Mouse (Mus musculus): ENCODE measurements around the gene Cry1. TPM values are rescaled to one million over a fixed set of nuclear protein-coding genes. Genes with fewer than 3 reads are reported as not detected.

Gene Cry1
- polyA plus RNA-seq, 1 experiment from 2014 or later = 29.6 TPM

DNA sequence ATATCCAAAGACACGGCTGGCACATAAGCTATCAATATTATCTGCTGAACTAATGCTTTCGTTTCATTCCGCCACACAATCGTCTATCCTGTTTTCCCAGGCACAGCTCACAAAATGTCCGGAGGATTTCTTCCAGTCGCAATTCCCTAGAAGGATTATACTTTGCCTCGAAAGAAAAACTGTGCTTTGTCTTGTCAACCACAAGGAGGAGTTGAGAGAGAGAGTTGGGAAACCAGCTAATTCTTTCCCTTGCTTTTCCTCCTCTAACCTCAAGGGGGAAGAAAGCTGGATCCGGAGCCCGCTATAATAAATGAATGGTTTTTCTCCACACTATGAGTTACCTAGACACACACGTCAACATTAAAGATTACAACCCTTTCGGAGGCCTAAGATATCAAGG is 1.2 kb downstream of the Cry1 start:
- Histone ChIP-seq H3K4me3 (ENCODE audit: low read depth, low read length) (peak overlapping the region; percentile 93), H3K4me1 (ENCODE audit: control insufficient read depth, insufficient read depth, low read length) (peaks cover 9% of the 10 kb centered on the region), H3K36me3 (ENCODE audit: control insufficient read depth, insufficient read depth, low read length) (no peaks in the 10 kb centered on the region), H3K9ac (ENCODE audit: low read depth, low read length) (peak overlapping the region; percentile 90), H3K4me2 (ENCODE audit: low read depth, low read length) (peak overlapping the region; percentile 83), H3K27ac (replicated peaks; ENCODE audit: low read depth, low read length) (no peak overlapping the region), H3K9me3 (ENCODE audit: control insufficient read depth, low read length) (no peaks in the 10 kb centered on the region), H3K27me3 (replicated peaks; ENCODE audit: control insufficient read depth, insufficient read depth, low read length) (no peaks in the 10 kb centered on the region)
- DNase-seq (ENCODE audit: low spot score) (peak; percentile 92), ATAC-seq (ENCODE audit: low read depth) (peak; percentile 17; the same call in 1 of the 2 replicates)
- WGBS = under 1% methylated on average over 11 of the region's 11 CpGs

DNA sequence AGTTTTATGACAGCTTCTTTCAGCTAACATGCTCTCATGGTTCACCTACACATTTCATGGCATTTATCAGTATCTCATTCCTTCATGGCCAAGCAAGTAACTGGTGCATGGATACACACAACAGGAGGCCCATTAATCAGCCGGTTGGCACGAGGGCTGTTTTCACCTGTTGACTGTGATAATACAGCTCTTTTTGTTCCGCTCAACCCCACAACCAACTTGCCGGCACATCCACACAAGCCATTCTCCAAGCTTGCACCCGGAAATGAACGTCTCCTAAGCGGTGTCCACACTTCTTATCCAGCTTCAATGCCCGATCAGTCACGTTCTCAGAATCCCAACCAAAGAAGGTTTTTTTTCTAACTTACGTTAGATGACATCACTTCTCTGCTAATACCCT is 2.1 kb downstream of the Cry1 start:
- no peaks in the 10 kb centered on the region for H3K27me3 ChIP-seq (replicated peaks; ENCODE audit: control insufficient read depth, insufficient read depth, low read length)
- H3K9ac ChIP-seq (ENCODE audit: low read depth, low read length) = peak overlapping the region; percentile 59; the same call in 1 of the 2 replicates
- 80% methylated on average over 10 of the region's 10 CpGs for WGBS
- no peak for ATAC-seq (ENCODE audit: low read depth)
- H3K36me3 ChIP-seq (ENCODE audit: control insufficient read depth, insufficient read depth, low read length) = no peaks in the 10 kb centered on the region
- no peak overlapping the region for H3K27ac ChIP-seq (replicated peaks; ENCODE audit: low read depth, low read length)
- peak overlapping the region; percentile 83 for H3K4me2 ChIP-seq (ENCODE audit: low read depth, low read length)
- peaks cover 9% of the 10 kb centered on the region for H3K4me1 ChIP-seq (ENCODE audit: control insufficient read depth, insufficient read depth, low read length)
- DNase-seq (ENCODE audit: low spot score) = no peak
- H3K4me3 ChIP-seq (ENCODE audit: low read depth, low read length) = peak overlapping the region; percentile 93
- H3K9me3 ChIP-seq (ENCODE audit: control insufficient read depth, low read length) = no peaks in the 10 kb centered on the region

DNA sequence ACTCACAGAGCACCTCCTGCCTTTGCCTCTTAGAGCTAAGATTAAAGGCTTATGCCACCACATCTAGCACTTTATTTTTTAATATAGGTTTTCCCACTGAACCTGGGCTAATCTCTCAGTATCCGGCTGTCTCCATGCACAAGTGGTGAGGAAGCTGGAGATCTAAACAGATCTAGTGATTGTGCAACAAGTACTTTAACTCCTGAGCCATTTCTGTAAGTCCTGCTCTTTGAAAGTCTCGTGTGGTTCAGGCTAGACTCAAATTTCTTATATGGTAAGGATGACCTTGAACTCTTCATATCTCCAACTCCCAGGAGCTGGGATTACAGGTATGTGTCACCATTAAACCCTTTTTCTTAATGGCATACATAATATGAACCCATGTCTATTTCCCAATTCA is 8.2 kb downstream of the Cry1 start:
- WGBS = 69% methylated on average over 2 of the region's 2 CpGs
- H3K4me3 ChIP-seq (ENCODE audit: low read depth, low read length) = no peak overlapping the region
- ATAC-seq (ENCODE audit: low read depth) = no peak

DNA sequence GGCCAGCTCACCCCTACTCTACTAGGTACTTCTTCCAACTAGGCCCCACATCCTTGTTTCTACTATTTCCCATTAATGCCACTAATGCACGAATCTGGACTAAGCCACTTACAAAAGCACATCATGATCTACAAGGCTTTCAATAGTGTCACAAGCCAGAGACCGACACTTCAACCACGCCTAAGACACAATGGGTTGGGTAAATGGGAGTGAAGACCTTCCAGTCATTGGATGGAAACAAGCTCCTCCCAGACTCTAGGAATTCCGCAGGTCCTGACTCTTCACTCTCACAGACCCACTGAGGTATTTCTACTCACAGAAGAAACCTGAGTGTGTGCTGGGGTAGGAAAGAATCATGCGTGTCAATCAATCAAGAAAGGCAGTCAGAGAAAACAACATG is 19.6 kb downstream of the Cry1 start:
- Histone ChIP-seq H3K4me2 (ENCODE audit: low read depth, low read length) (no peak overlapping the region), H3K27ac (replicated peaks; ENCODE audit: low read depth, low read length) (no peak overlapping the region), H3K9me3 (ENCODE audit: control insufficient read depth, low read length) (no peaks in the 10 kb centered on the region), H3K36me3 (ENCODE audit: control insufficient read depth, insufficient read depth, low read length) (no peaks in the 10 kb centered on the region), H3K9ac (ENCODE audit: low read depth, low read length) (no peak overlapping the region), H3K4me1 (ENCODE audit: control insufficient read depth, insufficient read depth, low read length) (no peaks in the 10 kb centered on the region; the same call in 1 of the 2 replicates), H3K4me3 (ENCODE audit: low read depth, low read length) (no peak overlapping the region), H3K27me3 (replicated peaks; ENCODE audit: control insufficient read depth, insufficient read depth, low read length) (no peaks in the 10 kb centered on the region)
- no peak for ATAC-seq (ENCODE audit: low read depth)
- 84% methylated on average over 5 of the region's 5 CpGs for WGBS
- no peak for DNase-seq (ENCODE audit: low spot score)

More for the DNA sequence above, 8.2 kb downstream of the Cry1 start:
- no peaks in the 10 kb centered on the region for H3K4me1 ChIP-seq (ENCODE audit: control insufficient read depth, insufficient read depth, low read length)
- no peaks in the 10 kb centered on the region for H3K27me3 ChIP-seq (replicated peaks; ENCODE audit: control insufficient read depth, insufficient read depth, low read length)
- DNase-seq (ENCODE audit: low spot score) = no peak
- no peaks in the 10 kb centered on the region for H3K9me3 ChIP-seq (ENCODE audit: control insufficient read depth, low read length)
- H3K4me2 ChIP-seq (ENCODE audit: low read depth, low read length) = no peak overlapping the region
- no peak overlapping the region for H3K9ac ChIP-seq (ENCODE audit: low read depth, low read length)
- H3K27ac ChIP-seq (replicated peaks; ENCODE audit: low read depth, low read length) = no peak overlapping the region
- no peaks in the 10 kb centered on the region for H3K36me3 ChIP-seq (ENCODE audit: control insufficient read depth, insufficient read depth, low read length)

DNA sequence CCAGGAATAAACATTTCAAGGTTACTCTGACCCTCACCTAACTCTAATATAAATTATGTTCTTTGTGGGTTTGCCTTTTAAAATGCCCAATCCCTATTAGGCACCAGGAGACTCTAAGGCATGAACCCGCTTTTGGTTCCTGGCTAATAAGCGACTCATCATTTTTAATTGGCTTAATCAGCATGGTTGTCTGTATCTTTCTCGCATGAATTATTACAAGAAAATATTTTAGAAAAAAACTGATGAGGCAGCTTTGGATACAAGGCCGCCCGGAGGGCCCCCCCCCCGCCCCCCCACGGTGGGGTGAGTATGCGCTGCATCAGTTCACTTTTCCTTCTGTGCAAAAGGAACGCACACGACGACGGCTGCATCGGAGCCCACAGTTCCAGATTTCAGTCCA is 20.1 kb downstream of the Cry1 start:
- Histone ChIP-seq H3K4me2 (ENCODE audit: low read depth, low read length) (no peak overlapping the region), H3K4me1 (ENCODE audit: control insufficient read depth, insufficient read depth, low read length) (no peaks in the 10 kb centered on the region; the same call in 1 of the 2 replicates), H3K9me3 (ENCODE audit: control insufficient read depth, low read length) (no peaks in the 10 kb centered on the region), H3K27me3 (replicated peaks; ENCODE audit: control insufficient read depth, insufficient read depth, low read length) (no peaks in the 10 kb centered on the region), H3K36me3 (ENCODE audit: control insufficient read depth, insufficient read depth, low read length) (no peaks in the 10 kb centered on the region), H3K9ac (ENCODE audit: low read depth, low read length) (no peak overlapping the region), H3K4me3 (ENCODE audit: low read depth, low read length) (no peak overlapping the region), H3K27ac (replicated peaks; ENCODE audit: low read depth, low read length) (no peak overlapping the region)
- WGBS = 91% methylated on average over 13 of the region's 13 CpGs
- DNase-seq (ENCODE audit: low spot score) (no peak), ATAC-seq (ENCODE audit: low read depth) (no peak)

DNA sequence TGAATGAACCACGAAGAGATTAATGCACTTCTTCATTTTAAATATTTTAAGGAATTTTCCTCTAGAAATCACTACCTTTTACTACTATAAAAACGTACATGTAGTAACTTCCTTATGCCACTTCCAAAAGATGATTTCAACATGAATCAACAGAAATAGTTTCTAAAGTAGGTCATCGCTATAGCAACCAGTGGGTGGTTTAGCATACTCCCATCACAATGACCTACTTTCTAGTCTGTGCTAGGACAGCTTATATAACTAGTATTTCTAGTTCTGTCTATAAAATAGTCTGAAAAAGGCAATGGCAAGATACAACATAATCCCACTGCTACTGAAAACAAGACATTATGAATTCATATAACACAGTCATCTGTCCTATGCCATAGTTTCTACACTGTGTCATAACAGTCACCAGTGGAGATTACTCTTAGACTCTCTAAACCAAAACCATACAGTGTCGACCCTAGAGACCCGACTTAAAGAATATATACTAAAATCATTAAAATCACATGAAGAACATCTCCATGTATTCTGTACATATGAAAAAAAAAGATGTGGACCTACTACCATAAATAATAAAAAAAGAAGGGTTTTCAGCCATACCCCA is 23.0 kb downstream of the Cry1 start:
- Histone ChIP-seq H3K4me3 (ENCODE audit: low read depth, low read length) (no peak overlapping the region), H3K9ac (ENCODE audit: low read depth, low read length) (no peak overlapping the region), H3K27me3 (replicated peaks; ENCODE audit: control insufficient read depth, insufficient read depth, low read length) (no peaks in the 10 kb centered on the region), H3K27ac (replicated peaks; ENCODE audit: low read depth, low read length) (no peak overlapping the region), H3K4me1 (ENCODE audit: control insufficient read depth, insufficient read depth, low read length) (no peaks in the 10 kb centered on the region; the same call in 1 of the 2 replicates), H3K36me3 (ENCODE audit: control insufficient read depth, insufficient read depth, low read length) (no peaks in the 10 kb centered on the region), H3K9me3 (ENCODE audit: control insufficient read depth, low read length) (no peaks in the 10 kb centered on the region), H3K4me2 (ENCODE audit: low read depth, low read length) (no peak overlapping the region)
- ATAC-seq (ENCODE audit: low read depth) (peak; percentile 79), DNase-seq (ENCODE audit: low spot score) (peak; percentile 87)
- WGBS = 73% methylated on average over 5 of the region's 5 CpGs

DNA sequence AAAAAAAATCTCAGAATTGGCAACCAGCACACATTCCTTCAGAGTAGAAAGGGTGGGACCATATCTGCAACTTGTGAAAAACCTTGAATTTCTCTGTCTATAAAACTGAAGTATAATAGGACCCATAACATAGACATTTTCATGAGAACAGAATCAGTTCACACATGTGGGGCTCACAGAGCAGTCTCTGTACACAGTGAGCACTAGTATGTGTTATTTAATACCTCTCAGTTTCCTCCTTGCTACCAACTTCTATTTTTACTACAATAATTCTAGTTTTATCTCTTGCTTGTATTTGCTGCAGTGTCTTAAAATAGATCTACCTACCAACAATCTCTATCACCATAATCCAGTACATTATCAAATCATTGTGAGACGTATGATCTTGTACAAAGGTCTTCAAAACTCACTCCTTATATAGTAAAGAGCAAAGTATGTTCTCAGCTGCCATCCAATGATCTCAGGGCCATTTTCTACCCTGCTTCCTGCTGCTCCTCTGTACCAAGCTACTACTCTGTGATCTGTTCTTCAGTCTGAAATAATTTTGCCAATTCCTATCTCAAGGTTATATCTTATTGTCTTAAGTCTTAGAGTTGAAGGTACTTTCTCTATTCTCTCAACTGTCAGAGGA is 24.8 kb downstream of the Cry1 start:
- no peak for ATAC-seq (ENCODE audit: low read depth)
- WGBS = 84% methylated on average over 1 of the region's 1 CpGs

DNA sequence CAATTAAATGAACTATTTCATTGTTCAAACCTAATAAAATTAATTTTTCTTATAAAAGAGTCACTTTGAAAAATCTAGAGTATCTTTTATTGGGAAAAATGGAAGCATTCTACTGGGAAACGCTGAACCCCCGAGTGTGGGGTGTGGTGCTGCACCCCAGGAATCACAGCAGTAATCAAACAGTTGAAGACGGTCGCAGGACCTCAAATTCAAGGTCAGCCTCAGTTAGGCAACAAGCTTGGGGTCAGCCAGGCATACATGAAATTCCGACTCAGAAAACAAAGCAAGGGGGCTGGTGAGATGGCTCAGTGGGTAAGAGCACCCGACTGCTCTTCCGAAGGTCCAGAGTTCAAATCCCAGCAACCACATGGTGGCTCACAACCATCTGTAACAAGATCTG is 27.4 kb downstream of the Cry1 start:
- 0 out of 2 replicates have a peak, but pooled peaks cover 4% of the 10 kb centered on the region for H3K36me3 ChIP-seq (ENCODE audit: control insufficient read depth, insufficient read depth, low read length)
- 92% methylated on average over 7 of the region's 7 CpGs for WGBS
- H3K27me3 ChIP-seq (replicated peaks; ENCODE audit: control insufficient read depth, insufficient read depth, low read length) = no peaks in the 10 kb centered on the region
- H3K4me3 ChIP-seq (ENCODE audit: low read depth, low read length) = no peak overlapping the region
- no peak overlapping the region for H3K9ac ChIP-seq (ENCODE audit: low read depth, low read length)
- no peaks in the 10 kb centered on the region for H3K9me3 ChIP-seq (ENCODE audit: control insufficient read depth, low read length)
- ATAC-seq (ENCODE audit: low read depth) = no peak
- H3K4me2 ChIP-seq (ENCODE audit: low read depth, low read length) = no peak overlapping the region
- no peak for DNase-seq (ENCODE audit: low spot score)
- no peaks in the 10 kb centered on the region; the same call in 1 of the 2 replicates for H3K4me1 ChIP-seq (ENCODE audit: control insufficient read depth, insufficient read depth, low read length)
- H3K27ac ChIP-seq (replicated peaks; ENCODE audit: low read depth, low read length) = no peak overlapping the region

More for the DNA sequence above, 24.8 kb downstream of the Cry1 start:
- no peak overlapping the region for H3K4me2 ChIP-seq (ENCODE audit: low read depth, low read length)
- H3K27me3 ChIP-seq (replicated peaks; ENCODE audit: control insufficient read depth, insufficient read depth, low read length) = no peaks in the 10 kb centered on the region
- H3K36me3 ChIP-seq (ENCODE audit: control insufficient read depth, insufficient read depth, low read length) = no peaks in the 10 kb centered on the region
- H3K27ac ChIP-seq (replicated peaks; ENCODE audit: low read depth, low read length) = no peak overlapping the region
- H3K4me3 ChIP-seq (ENCODE audit: low read depth, low read length) = no peak overlapping the region
- no peak for DNase-seq (ENCODE audit: low spot score)
- H3K4me1 ChIP-seq (ENCODE audit: control insufficient read depth, insufficient read depth, low read length) = no peaks in the 10 kb centered on the region; the same call in 1 of the 2 replicates
- H3K9me3 ChIP-seq (ENCODE audit: control insufficient read depth, low read length) = no peaks in the 10 kb centered on the region
- H3K9ac ChIP-seq (ENCODE audit: low read depth, low read length) = no peak overlapping the region

DNA sequence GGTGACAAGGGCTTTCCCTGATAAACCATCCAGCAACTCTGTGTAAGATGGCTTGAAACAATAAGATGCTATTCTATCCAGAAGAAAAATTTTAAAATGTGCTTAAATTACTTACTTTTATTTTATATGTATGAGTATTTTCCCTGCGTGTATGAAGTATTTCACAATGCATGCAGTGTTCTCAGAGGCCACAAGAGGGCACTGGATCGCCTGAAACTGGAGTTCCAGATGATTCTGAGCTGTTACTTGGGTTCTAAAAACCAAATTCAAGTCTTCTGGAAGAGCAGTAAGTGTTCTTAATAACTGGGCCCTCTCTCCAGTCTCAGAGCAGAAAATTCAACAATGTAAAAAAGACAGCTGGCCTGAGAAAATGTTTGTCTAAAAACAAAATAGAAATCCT is 30.7 kb downstream of the Cry1 start:
- Histone ChIP-seq H3K9ac (ENCODE audit: low read depth, low read length) (no peak overlapping the region), H3K9me3 (ENCODE audit: control insufficient read depth, low read length) (no peaks in the 10 kb centered on the region), H3K27ac (replicated peaks; ENCODE audit: low read depth, low read length) (no peak overlapping the region), H3K27me3 (replicated peaks; ENCODE audit: control insufficient read depth, insufficient read depth, low read length) (no peaks in the 10 kb centered on the region), H3K4me2 (ENCODE audit: low read depth, low read length) (no peak overlapping the region), H3K36me3 (ENCODE audit: control insufficient read depth, insufficient read depth, low read length) (peaks cover 16% of the 10 kb centered on the region), H3K4me1 (ENCODE audit: control insufficient read depth, insufficient read depth, low read length) (no peaks in the 10 kb centered on the region), H3K4me3 (ENCODE audit: low read depth, low read length) (no peak overlapping the region)
- WGBS = 8% methylated on average over 2 of the region's 2 CpGs
- no peak for ATAC-seq (ENCODE audit: low read depth)
- DNase-seq (ENCODE audit: low spot score) = peak; percentile 52
